Mouse (Mus musculus): ENCODE results near the gene Pih1d1.
"Not testable (repeated sequence)": the region's sequence is repeated elsewhere in the genome, so short reads cannot be mapped to it uniquely, and the experiment has no call there.

Pih1d1 gene

DNA sequence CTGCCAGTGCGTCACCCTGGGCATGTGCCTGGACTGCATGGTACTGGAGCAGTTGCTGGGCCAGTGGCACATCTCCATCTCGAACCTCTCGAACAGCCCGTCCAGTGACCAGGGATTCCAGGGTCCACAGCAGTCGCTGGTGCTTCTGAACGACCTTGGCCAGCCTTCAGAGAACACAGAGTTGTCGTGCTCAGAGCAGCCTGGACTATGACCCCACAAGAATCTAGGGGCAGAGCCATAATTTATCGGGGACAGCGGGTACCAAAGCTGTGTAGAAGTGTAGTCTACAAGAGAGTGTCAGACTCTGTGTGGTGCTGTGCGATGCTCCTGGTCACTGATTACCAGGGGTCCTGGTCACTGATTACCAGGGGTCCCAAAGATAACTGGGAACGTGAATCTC, 6.2 kb upstream of the Pih1d1 start:
- DNase-seq (ENCODE audit: low read depth, low spot score) = no peak

DNA sequence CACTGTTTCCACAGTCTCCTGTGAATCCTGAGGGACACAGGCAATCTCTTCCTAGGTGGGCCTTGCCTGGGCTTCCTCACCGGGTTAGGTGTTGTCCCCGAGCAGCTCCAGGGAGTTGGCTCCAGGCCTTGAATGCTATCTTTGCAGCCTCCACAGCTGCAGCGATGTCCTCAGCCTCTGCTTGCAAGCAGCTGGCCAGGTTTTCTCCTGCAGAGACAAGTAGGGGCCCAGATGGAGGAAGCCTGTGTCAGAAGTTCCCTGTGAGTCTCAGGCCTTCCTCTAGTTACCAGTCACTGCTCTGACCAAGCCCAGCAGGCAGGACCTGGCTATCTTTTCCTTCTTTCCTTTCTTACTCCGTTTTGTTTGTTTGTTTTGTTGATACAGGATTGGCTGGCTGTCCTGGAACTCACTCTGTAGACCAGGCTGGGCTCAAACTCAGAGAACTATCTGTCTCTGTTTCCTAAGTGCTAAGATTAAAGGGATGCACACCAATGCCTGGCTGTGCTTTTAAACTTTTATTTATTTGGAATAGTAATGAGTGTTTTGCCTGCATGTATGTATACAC, 5.5 kb upstream of the Pih1d1 start:
- no peak for DNase-seq (ENCODE audit: low read depth, low spot score)

DNA sequence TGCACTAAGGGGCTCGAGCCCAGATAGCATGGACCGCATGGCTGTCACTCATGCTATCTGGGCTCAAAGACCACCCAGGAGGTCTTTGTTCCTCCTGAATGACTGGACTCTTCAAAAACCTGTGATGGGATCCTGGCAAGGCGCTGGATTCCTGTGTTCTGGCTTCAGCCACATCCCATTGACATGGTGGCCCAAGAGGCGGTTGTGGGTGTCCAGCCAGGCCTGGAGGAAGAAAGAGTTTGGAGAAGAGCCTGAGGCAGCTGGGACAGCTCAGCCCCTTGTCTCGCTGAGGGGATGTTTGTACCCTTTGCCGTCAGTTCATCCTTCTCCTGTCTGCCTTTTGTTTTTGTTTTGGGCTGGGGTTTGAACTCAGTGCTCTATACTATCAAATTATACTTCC, 4.6 kb upstream of the Pih1d1 start:
- DNase-seq (ENCODE audit: low read depth, low spot score) = no peak

DNA sequence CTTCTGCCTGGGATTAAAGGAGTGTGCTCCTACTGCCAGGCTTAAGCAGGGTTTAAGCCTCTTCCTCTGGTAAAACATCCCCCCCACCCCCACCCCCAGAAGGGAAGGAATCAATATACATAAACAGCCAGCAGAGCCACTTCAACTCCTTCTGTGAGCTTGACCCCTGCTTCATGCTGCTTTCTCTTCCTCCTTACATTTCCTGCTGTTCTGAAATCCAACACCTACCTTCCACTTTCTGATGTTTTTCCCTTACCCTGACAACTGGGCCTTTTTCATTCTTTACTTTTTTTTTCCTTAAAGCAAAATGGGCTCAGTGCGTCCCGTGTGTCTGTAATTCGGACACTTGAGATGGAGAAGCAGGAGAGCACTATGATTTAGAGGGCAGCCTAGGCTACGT, 3.8 kb upstream of the Pih1d1 start:
- no peak for DNase-seq (ENCODE audit: low read depth, low spot score)

DNA sequence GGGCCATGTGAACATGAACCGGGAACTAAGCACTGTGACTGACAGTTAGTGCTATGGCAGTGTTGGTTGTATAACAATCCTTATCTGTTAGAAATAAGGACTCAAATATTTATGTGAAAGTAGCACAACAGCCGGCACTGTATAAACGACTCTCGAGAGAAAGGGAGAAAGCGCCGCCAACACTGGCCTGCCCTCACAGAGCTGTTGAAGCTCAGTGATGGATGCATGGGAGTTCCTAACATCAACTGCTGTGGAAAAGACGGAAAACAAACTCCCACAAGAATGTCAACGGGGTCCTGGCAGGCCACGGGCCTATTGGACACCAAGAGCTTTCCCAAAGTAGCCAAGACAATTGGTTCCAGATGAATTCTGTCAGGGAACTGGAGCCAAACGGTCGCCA, 2.8 kb upstream of the Pih1d1 start:
- no peak for DNase-seq (ENCODE audit: low read depth, low spot score)

DNA sequence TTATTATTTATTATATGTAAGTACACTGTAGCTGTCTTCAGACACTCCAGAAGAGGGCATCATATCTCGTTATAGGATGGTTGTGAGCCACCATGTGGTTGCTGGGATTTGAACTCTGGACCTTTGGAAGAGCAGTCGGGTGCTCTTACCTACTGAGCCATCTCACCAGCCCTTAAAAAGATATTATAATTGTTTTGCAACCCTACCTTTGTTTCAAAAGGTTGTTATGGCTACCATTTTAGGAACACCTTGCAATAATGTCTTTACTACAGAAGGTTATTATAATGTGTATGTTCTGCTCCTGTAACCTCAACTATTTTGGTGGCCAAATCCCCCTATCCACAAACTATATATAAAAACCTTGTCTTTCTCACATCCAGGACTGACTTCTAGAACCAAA, 1.1 kb upstream of the Pih1d1 start:
- DNase-seq (ENCODE audit: low read depth, low spot score) = not testable (repeated sequence)

DNA sequence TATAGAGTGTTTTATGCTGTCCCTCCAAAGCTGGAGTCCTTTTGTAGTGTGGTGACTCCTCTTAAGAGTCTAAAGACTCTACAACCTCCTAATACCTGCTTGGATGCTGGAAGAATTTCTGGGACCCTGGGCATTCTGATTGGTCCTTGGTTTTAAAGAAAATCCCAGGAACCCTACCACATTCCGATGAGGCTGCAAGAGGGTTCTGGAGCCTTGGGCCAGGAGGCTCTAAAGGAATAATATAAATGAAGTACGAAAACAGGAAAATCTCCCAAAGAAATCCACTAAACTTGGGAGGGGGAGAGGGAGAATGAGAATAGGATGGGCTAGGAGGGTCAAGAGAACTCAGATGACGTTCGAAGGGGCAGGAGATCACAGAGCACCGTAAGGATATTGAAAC, 517 bp upstream of the Pih1d1 start:
- no peak for DNase-seq (ENCODE audit: low read depth, low spot score)

DNA sequence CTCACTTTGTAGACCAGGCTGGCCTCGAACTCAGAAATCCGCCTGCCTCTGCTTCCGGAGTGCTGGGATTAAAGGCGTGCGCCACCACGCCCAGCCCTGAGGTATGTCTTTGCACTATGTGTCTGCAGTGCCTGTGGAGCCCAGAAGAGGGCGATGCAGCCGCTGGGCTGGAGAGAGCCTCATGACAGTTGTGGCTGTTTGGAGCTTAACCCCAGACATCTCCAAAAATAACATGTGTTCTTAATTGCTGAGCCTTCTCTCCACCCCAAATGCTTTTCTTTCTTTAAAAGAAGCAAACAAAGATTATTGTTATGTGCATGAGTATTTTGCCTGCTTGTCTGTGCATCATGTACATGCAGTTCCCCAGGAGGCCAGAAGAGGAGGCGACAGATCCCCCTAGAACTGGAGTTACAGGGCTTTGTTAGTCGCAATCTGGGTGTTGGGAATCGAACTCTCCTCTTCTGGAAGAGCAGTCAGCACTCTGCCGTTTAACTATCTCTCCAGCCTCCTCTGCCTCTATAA, 951 bp downstream of the Pih1d1 start:
- no peak for DNase-seq (ENCODE audit: low read depth, low spot score)

DNA sequence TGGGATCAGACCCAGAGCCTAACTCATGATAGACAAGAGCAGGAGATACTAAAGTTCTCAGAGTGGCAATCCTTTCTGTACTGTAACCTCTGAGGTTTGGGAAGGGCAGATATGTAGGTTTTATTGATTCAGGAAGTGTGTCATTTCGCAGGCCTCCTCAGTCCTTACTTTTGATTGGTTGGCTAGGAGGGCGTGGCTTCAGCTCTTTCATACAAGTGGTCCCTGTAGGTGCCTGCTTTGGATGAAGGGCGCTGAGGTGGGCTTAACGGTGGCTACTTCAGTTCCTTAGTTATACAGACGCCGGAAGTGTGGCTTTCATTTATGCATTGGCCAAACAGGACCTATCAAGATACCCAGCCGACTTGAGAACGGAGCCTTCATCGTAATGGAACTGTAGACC, 1.5 kb downstream of the Pih1d1 start:
- DNase-seq (ENCODE audit: low read depth, low spot score) = no peak

DNA sequence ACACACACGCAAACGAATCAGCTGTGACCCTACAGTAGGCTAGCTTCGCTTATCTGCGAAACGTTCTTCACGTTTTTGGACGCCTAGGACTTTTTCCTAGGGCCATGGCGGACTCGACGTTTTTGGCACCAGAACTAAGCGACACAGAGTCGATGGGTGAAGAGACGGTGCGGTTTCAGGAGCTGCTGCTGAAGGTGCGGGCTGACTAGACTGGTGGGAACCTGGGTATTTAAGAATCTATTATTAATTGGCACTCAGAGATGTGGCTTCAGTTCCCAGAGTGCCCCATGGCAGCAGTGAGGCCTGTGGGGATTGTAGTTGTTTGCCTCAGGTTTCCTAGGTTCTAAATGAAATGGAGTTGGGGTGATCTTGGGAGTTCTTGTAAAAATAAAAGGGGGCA, 2.1 kb downstream of the Pih1d1 start:
- DNase-seq (ENCODE audit: low read depth, low spot score) = no peak

DNA sequence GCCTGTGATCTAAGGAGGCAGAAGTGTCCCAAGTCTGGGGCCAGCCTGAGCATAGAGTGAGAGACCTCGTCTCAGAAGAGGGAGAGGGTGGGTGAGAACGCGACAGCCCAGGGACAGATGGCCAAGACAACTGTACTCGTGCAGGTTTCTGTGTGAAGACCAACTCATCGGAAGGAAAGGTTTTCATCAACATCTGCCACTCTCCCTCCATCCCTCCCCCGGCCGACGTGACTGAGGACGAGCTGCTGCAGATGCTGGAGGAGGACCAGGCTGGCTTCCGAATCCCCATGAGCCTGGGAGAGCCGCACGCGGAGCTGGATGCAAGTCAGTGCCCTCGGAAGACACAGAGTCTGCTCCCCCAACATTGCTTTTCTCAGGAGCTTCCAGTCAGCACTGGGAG, 3.4 kb downstream of the Pih1d1 start:
- no peak for DNase-seq (ENCODE audit: low read depth, low spot score)

DNA sequence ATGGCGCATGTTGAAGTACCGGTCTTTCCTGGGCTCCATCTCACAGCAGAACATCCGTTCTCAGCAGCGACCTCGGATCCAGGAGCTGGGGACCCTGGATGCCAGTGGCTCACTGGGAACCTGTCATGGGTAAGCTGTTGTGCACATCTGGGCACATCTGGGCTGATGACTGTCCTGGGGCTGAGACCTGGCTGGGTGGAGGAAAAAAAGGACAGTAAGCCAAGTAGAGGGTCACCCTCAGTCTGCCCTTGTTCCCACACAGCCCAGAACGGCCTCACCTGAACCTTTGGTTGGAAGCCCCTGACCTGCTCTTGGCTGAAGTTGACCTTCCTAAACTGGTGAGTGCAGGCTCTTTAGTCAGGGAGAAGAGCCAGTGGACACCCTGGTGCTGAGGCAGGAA, 4.9 kb downstream of the Pih1d1 start:
- no peak for DNase-seq (ENCODE audit: low read depth, low spot score)

DNA sequence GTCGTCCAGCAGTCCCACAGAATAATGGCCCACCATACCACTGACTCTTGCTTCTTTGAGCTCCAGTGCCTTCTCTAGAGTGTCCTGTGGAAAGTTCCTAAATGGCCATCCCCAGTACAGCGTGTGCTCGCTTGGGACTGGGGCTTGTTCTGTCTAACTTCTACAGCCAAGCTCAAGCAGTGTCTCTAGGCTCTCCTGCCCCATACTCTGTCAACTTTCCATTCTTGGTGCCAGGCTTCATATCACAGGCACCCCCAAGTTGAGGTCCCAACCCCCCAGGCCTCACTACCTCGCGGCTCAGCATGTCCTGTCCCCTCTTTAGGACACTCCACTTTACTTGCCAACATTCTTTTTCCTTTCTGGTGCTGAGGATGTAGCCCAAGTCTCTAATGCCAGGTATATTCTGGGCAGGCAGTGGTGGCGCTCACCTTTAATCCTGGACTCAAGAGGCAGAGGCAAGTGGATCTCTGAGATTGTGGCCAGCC, 6.3 kb downstream of the Pih1d1 start:
- DNase-seq (ENCODE audit: low read depth, low spot score) = no peak

DNA sequence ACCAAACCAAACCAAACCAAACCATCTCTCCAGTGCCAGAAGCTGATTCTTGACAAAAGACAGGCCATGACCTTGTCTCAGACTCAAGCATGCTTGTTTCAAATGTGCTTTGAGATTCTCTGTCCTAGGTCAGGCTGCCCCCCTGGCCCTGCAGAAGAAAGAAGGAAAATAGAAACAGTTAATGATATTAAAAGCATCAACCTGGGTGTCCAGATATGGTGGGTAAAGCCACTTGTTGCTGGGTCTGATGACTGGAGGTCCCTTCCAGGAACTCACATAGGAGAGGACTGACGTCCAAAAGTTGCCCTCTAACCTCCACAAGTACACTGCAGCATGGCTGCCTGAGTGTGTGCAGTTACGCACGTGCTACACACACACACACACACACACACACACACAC, 6.8 kb downstream of the Pih1d1 start:
- DNase-seq (ENCODE audit: low read depth, low spot score) = no peak

DNA sequence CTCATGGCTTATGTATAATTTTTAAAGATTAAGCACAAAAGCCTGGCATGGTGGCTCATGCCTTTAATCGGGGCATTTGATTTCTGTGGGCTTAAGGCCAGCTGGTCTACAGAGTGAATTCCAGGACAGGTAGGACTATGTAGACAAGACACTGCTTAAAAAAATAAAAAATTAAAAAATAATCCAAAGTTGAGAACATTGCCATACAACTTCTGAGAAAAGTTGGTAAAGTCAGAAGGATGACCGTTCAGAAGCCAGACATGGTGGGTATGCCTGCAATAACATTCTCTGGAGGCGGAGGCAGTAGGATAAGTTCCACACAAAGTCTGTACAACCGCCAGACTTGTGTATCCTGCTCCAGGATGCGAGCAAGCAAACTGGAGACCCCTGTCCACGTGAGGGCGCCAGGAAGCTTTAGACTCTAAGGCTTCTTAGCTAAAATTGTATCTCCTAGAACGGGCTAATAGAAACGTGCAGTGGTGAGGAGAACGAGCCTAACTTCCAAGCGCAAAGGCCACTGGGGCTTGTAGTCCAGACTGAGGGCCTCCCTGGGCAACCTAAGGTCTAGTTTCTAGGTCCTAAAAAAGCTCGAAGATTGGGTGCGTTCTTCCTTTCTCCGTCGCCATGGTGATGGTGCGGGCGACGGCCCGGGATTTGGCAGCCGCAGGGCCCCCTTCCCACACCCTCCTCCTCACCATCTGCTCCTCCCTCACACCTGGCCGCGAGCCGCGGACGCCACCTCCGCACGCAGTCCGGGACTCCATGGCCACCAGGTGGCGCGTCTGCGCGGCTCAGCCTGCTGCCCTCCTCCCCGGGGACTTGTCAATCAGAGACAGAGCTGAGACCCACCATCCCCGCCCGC, 7.7 kb downstream of the Pih1d1 start:
- peak; percentile 90 for DNase-seq (ENCODE audit: low read depth, low spot score)

DNA sequence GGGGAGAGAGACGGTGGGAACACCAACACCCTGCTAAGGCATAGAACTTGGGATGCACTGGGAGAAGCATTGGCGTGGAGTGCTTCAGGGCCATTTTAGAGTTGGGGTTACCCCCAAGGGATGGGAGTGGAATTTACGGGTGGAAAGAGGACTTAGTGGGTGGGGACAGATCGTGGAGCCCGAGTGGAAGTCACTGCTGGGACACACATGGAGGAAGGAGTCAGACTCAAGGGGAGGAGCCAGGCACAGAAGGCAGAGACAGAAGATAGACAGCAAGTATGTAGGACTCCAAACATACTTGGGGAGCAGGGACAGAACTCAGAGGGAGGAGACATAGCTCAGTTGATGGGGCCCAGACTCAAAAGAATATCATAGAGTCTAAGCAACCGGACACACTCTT, 8.4 kb downstream of the Pih1d1 start:
- DNase-seq (ENCODE audit: low read depth, low spot score) = no peak

DNA sequence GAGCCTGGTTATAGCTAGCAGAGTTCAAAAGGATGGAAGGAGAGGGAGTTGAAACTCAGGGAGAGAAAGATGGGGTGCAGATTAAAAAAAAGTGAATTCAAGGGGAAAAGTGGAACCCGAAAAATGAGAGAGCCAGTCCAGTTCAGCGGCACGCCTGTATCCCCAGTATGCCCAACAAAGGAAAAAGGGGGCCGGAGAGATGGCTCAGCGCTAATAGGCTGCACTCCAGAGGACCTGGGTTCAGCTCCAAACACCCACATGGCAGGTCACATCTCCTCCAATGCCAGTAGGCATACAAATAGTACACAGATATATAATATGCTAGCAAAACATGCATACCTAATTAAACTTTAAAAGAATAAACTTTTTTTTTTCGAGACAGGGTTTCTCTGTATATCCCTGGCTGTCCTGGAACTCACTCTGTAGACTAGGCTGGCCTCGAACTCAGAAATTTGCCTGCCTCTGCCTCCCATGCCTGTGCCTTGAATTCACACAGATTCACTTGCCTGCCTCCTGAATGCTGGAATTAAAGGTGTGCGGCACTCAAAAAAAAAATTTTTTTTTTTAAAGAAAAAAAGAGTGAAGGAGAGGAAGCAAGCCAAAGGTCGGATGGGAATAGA, 9.0 kb downstream of the Pih1d1 start:
- no peak for DNase-seq (ENCODE audit: low read depth, low spot score)

DNA sequence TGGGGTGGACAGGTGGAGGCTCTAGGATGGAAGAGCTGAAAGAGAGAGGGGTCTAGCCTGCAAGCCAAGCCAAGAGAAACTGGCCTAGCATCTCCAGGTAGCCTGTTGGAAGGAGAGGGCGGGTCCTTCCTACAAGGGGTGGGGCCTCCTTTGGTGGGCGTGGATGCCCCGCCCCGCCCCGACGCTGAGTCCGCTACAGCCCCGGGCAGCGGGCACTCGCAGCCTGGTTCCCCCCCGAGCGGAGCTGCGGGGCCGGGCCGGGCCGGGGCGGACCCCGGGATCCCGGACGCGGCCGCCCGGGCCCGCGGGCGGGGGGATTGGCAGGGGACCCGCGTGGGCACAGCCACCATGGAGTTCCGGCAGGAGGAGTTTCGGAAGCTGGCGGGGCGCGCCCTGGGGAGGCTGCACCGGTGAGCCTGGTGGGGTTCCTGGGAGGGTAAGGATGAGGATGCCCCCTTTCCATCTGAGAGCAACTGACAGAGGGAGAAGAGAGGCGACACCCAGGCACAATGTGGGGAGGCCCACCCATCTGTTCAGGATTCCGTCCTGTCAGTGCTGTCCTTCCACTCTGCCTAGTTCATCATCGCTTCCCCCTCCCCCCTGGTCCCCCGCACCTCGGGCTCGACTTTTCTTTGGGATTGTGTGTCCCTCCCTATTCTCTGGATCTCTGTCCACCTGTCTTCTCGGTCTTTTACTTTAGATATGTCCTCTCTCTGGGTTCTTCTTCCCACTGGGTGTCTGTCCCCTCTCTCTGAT, 9.8 kb downstream of the Pih1d1 start, which contains the start of gene Slc17a7:
Gene Slc17a7 (plus strand): TSS at position 215 of the 756 bp plus-strand sequence.
- no peak for DNase-seq (ENCODE audit: low read depth, low spot score)

DNA sequence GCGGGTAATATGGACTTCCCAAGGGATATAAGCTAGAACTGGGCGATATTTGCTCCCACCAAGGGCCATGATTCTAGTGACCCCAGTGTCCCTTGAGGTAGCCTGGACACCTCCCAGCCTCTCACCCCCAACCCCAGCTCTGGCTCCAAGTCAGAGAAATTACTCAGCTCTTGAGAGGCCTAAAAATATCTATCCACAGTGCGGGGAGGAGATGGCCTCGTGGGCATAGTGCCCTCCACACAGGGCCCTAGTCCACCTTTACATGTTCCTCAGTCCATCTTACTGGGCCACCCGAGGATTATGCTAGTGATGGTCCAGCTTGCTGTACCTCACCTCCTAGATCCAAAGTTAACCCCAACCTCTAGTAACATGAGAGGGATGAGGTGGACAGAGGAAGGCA, 10.7 kb downstream of the Pih1d1 start:
- DNase-seq (ENCODE audit: low read depth, low spot score) = no peak

DNA sequence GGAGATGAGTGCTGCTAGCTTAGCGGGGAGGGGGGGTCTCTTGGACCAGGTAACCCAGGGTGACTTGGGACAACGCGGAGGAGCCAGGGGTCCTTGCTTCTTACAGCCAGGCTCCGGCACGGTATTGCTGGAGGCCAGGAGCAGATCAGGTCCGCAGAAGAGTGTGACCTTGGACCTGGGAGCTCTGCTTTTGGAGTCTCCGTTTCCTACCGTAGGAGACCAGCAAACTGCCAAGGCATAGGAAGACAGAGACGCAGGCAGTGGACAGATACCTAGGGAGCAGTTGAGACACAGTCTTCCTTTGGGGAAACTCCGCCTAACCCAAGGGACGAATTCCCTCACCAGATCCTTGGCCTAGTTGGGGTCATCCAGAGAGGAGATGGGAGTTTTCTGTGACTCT, 11.6 kb downstream of the Pih1d1 start:
- DNase-seq (ENCODE audit: low read depth, low spot score) = no peak

DNA sequence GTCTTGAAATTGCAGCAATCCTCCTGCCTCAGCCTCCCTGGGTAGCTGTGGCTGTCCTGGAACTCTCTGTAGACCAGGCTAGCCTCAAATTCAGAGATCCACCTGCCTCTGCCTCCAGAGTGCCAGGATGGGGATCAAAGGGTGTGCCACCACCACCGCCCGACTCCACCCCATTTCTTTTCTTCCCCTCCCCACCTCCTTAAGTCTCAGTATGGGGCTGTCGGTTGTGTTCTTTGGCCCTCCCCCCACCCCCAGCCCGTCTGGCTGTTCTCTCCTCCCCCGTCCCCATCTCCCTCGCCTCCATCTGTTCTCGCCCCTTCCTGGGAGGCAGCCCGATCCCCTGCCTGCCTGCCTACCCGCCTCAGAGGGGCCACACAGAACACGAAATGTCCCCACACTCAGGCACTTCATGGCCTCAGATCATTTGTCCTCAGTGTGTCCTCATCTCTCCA, 12.9 kb downstream of the Pih1d1 start:
- no peak for DNase-seq (ENCODE audit: low read depth, low spot score)
